Mouse (Mus musculus): ENCODE results near the gene Rint1. TPM values are rescaled to one million over a fixed set of nuclear protein-coding genes. Genes with fewer than 3 reads are reported as not detected.

The Rint1 gene
- polyA plus RNA-seq, 1 experiment from 2014 or later: 39.3 TPM

DNA sequence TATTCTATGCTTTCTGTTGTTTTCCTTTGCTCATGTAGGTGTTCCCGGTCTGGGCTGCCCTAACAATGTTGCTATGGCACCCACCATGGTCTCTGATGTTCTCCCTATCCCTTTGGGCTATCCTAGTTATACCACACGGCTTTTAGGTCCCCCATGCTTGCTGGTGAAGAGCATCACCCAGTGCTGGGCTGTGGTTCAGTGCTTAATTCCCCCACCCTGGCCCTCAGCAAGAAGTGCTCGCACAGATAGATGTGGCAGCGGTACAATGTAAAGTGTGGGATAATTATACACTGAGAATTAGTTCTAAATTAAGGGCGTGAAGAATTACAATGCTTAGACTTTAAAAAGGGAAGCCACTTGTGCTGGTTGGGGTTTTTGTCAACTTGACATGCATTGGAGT, 78.4 kb downstream of the Rint1 start:
- no peaks in the 10 kb centered on the region for H3K9me3 ChIP-seq (replicated peaks; ENCODE audit: control insufficient read depth, low read length)
- H3K4me1 ChIP-seq (ENCODE audit: control insufficient read depth, insufficient read depth, low read length): peaks cover 16% of the 10 kb centered on the region
- WGBS: 91% methylated on average over 5 of the region's 5 CpGs
- no peak for ATAC-seq (ENCODE audit: insufficient read depth, low FRiP score)
- H3K36me3 ChIP-seq (ENCODE audit: control insufficient read depth, insufficient read depth, low read length): no peaks in the 10 kb centered on the region
- H3K9ac ChIP-seq (ENCODE audit: low read length): no peak overlapping the region
- H3K4me2 ChIP-seq (ENCODE audit: low read depth, low read length): no peak overlapping the region
- no peaks in the 10 kb centered on the region for H3K27me3 ChIP-seq (ENCODE audit: control insufficient read depth, insufficient read depth, low read length)
- H3K4me3 ChIP-seq (replicated peaks; ENCODE audit: low read length): no peak overlapping the region
- no peak overlapping the region for H3K27ac ChIP-seq (ENCODE audit: low read length)

Other genes with a start within 250 kb of the Rint1 start
- 33.9 and 36.2 TPM in 2 replicates for gene Srpk2, start 103.1 kb upstream of the Rint1 start, polyA plus RNA-seq (2015; fragmentation: Nextera tagmentation; extraction: Ambion mirVana)
- 31.0 and 31.3 TPM in 2 replicates for gene Pus7, start 4.0 kb upstream of the Rint1 start, polyA plus RNA-seq (2015; fragmentation: Nextera tagmentation; extraction: Ambion mirVana)
- gene Tomm7, start 56.5 kb downstream of the Rint1 start, polyA plus RNA-seq (2015; fragmentation: Nextera tagmentation; extraction: Ambion mirVana): 106 and 120 TPM in 2 replicates
- 15.7 and 19.1 TPM in 2 replicates for gene Fam126a, start 243.0 kb downstream of the Rint1 start, polyA plus RNA-seq (2015; fragmentation: Nextera tagmentation; extraction: Ambion mirVana)

All from stomach, embryonic 16.5 days (tissue).